Mouse (Mus musculus) adrenal gland, adult 8-10 months (tissue): ENCODE results near the gene Ap3b2. TPM values are rescaled to one million over a fixed set of nuclear protein-coding genes. Genes with fewer than 3 reads are reported as not detected.

ENCODE experiments used
- DNase-seq: peaks from one replicate; pipeline ENCODE4 v3.0.0; 2022
- total RNA-seq, 4 experiments: library from RNA; stranded (reverse); gene quantifications; 2 replicates each; pipeline ENCODE4 v1.2.4; 2022

The Ap3b2 gene
- total RNA-seq, 4 experiments from 2014 or later = 11.2 to 18.5 (median 14.5) TPM

DNA sequence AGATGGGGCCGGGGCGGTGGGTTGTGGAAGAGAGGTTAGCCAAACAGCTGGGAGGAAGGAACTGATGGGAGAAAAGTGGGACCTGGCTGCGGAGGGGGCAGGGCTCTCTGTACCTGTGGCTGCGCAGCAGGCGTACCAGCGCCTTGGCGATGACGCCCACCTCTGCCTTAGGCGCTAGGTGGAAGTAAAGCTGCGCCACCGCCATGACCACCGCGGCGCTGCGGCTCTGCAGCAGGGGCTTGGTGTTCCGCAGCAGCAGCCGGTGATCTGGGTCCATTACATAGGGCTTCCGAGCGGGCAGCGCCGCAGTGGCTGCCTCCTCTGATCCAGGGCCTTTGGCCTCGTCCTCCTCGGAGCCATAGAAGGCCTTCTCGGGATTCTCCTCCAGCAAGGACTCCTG, 16.9 kb downstream of the Ap3b2 start:
- no peak for DNase-seq

- DNase-seq = no peak
Observed at GRCm38 (mm10) chr7:81475221-81475620, 18.5 kb downstream of the Ap3b2 start.

DNA sequence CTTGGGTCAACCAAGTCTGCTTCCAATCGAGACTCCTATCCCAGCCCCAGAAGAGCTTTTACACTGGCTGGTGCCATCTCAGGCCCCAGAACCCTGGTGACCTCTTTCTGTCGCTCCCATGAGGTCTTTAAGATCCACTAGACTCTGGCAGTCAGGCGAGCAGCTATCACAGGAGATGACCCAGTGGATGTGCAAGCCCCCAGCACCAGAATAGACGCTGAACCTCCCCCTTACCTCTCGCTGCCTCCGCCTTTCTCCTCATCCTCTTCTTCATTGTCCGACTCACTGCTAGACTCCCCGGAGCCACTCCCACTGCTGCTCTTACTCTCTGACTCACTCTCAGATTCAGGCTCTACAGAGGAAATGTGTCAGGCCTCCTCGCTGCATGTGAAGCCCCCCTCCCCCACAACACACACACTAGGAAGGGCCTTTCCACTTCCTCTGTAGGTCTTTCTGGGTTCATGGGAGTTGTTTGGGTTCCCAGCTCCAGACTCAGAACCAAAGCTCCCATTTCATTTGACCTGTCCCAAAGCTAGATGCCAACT, 28.7 kb downstream of the Ap3b2 start:
- DNase-seq = no peak

DNA sequence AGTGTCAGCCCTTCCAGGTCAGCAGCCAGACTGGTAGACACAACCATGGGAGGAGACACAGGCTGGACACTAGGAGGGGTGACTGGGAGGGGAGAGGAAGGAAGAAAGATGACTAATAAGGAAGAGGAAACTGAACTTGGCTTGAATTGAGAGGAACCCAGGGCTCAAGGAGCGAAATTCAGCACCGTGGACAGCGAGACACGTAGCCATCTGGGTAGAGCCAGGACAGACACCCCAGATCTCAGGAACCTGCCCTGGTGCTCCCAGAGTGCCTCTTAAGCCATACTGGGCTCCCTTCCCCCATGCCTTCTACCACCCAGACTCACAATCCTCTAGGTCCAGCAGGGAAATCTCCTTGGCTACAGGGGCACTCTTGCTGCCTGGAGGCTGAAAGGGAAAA, 29.6 kb downstream of the Ap3b2 start:
- DNase-seq = no peak

GRCm38 (mm10) chr7:81462815-81463214, 30.9 kb downstream of the Ap3b2 start:
- no peak for DNase-seq

- DNase-seq = peak; percentile 82
Observed at GRCm38 (mm10) chr7:81455155-81455651, 38.5 kb downstream of the Ap3b2 start, which contains the start of gene Cpeb1. Cpeb1 (minus strand) TSS chr7:81455465.

- peak; percentile 67 for DNase-seq
Observed at GRCm38 (mm10) chr7:81454331-81455039, 39.2 kb downstream of the Ap3b2 start.

DNA sequence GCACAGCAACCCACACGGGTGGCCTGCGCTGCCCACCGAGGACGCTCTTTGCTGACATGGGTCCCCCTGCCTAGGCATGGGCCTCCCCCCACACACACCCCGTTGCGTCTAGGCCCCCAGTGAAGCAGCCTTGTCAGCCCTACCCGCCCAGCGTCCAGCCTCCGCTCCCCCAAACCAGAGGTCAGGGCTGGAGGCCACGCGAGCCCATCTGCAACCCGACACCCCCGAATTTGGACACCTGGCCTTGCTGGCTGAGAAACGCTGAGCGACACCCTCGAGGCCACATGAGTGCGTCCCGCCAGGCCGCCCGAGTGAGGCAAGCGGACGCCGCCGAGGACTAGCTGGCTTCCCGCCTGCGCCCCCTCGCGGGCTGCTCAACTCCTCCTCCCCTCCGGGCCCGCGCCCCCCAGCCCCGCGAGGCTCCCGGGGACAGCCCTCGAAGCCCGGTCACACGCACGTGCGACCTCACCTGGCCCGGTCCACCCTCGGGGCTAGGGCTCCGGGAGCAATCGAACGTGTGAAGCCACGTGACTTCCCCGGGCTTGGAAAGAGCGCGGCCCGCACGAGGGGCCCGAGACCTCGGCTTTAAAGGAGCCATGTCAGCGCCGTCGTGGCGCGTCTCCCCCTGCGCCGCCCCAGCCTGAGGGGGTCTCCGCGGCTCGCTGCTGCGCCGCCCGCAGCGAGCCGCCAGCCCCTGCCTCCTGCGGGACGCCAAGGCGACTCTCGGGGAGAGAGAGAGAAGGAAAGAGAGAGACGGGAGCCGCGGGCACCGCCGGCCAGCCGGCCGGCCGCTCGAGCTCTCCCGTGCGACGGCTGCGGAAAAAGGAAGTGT, 40.1 kb downstream of the Ap3b2 start:
- DNase-seq = peak; percentile 68

GRCm38 (mm10) chr7:81452971-81453441, 40.7 kb downstream of the Ap3b2 start:
- peak; percentile 77 for DNase-seq

Other genes with a start within 250 kb of the Ap3b2 start
- 1,000 to 10,000 TPM; 1,061 to 1,116 (median 1,082) TPM for gene Rps17, start 148.7 kb downstream of the Ap3b2 start, total RNA-seq
- gene Cpeb1, start 38.5 kb downstream of the Ap3b2 start, total RNA-seq = 10 to 100 TPM; 49.1 to 90.6 (median 69.3) TPM
- not detected for gene BC048679, start 4.4 kb upstream of the Ap3b2 start, total RNA-seq
- gene Fsd2, start 73.0 kb upstream of the Ap3b2 start, total RNA-seq = 1 to 10 TPM in 3 of 4 experiments, under 1 TPM in 1; 0.66 to 3.4 (median 1.0) TPM
- 10 to 100 TPM; 20.7 to 32.3 (median 29.1) TPM for gene Whamm, start 77.3 kb upstream of the Ap3b2 start, total RNA-seq
- gene Homer2, start 213.6 kb upstream of the Ap3b2 start, total RNA-seq = 10 to 100 TPM in 2 of 4 experiments, 1 to 10 TPM in 2; 2.0 to 15.1 (median 7.6) TPM